In genomic region chr9:122617793-122618192, GRCm38 (mm10) we compare ENCODE assay signal across 19 mouse cellular contexts.
DNase-seq lines count a peak whose midpoint lies in the region; ATAC-seq and TF ChIP-seq lines count a peak whose summit lies in the region.
"Had no signal": no experiment of that assay in that cellular context is flagged by ENCODE, and none has a peak within 500 bp of the region (broad histone marks: within the 10 kb centered on the region; RNA-seq: fewer than 3 reads in every experiment).

No protein-coding gene starts in this region.

- H3K27me3 ChIP-seq in embryonic facial prominence, embryonic 13.5 days = no peaks in the 10 kb centered on the region
- H3K27me3 ChIP-seq in embryonic facial prominence, embryonic 10.5 days (replicated peaks; ENCODE audit: low read depth, poor library complexity, severe bottlenecking) = no peaks in the 10 kb centered on the region
- no peaks in the 10 kb centered on the region for H3K27me3 ChIP-seq in embryonic facial prominence, embryonic 14.5 days (replicated peaks; ENCODE audit: control insufficient read depth, insufficient read depth, low read length)
- H3K27me3 ChIP-seq in lung, postnatal 0 days (replicated peaks; ENCODE audit: insufficient read depth, low read length) = no peaks in the 10 kb centered on the region
- H3K27me3 ChIP-seq: neural tube, embryonic 15.5 days had no signal

- peak overlapping the region; percentile 29; the same call in 1 of the 2 replicates for H3K27ac ChIP-seq in embryonic facial prominence, embryonic 13.5 days
- no peak overlapping the region for H3K27ac ChIP-seq in embryonic facial prominence, embryonic 10.5 days (replicated peaks)
- H3K27ac ChIP-seq in layer of hippocampus, adult 2 months = peak overlapping the region; percentile 21; the same call in 1 of the 2 replicates
- no peak overlapping the region; the same call in 1 of the 2 replicates for H3K27ac ChIP-seq in embryonic facial prominence, embryonic 14.5 days (replicated peaks; ENCODE audit: low read depth, low read length)
- no peak overlapping the region for H3K27ac ChIP-seq in lung, postnatal 0 days (ENCODE audit: low read length)
- H3K27ac ChIP-seq: hindbrain, embryonic 13.5 days; midbrain, embryonic 12.5 days; neural tube, embryonic 15.5 days had no signal

- H3K36me3 ChIP-seq in embryonic facial prominence, embryonic 13.5 days = no peaks in the 10 kb centered on the region
- H3K36me3 ChIP-seq in embryonic facial prominence, embryonic 10.5 days (replicated peaks) = no peaks in the 10 kb centered on the region
- no peaks in the 10 kb centered on the region for H3K36me3 ChIP-seq in embryonic facial prominence, embryonic 14.5 days (ENCODE audit: control insufficient read depth, insufficient read depth, low read length)
- no peaks in the 10 kb centered on the region for H3K36me3 ChIP-seq in lung, postnatal 0 days (ENCODE audit: insufficient read depth, low read length)
- H3K36me3 ChIP-seq: midbrain, embryonic 12.5 days had no signal

- H3K4me3 ChIP-seq in embryonic facial prominence, embryonic 13.5 days = no peak overlapping the region
- H3K4me3 ChIP-seq in embryonic facial prominence, embryonic 10.5 days = no peak overlapping the region
- no peak overlapping the region for H3K4me3 ChIP-seq in layer of hippocampus, adult 2 months
- H3K4me3 ChIP-seq in embryonic facial prominence, embryonic 14.5 days (ENCODE audit: low read depth, low read length) = no peak overlapping the region
- H3K4me3 ChIP-seq in lung, postnatal 0 days (ENCODE audit: low read depth, low read length) = no peak overlapping the region
- H3K4me3 ChIP-seq: hindbrain, embryonic 13.5 days; midbrain, embryonic 12.5 days; myocyte; neural tube, embryonic 15.5 days had no signal

- H3K9ac ChIP-seq in embryonic facial prominence, embryonic 13.5 days = no peak overlapping the region
- H3K9ac ChIP-seq in embryonic facial prominence, embryonic 14.5 days (ENCODE audit: low read depth, low read length) = no peak overlapping the region
- no peak overlapping the region for H3K9ac ChIP-seq in lung, postnatal 0 days (replicated peaks; ENCODE audit: low read depth)
- H3K9ac ChIP-seq: hindbrain, embryonic 13.5 days; liver, postnatal 0 days; midbrain, embryonic 12.5 days; neural tube, embryonic 15.5 days had no signal

- TF ChIP-seq EP300 in lung, postnatal 0 days (IDR thresholded peaks at IDR 0.05) = peak; percentile 63

- no peak overlapping the region for H3K4me2 ChIP-seq in embryonic facial prominence, embryonic 13.5 days
- H3K4me2 ChIP-seq in embryonic facial prominence, embryonic 14.5 days (ENCODE audit: low read depth, low read length) = no peak overlapping the region
- H3K4me2 ChIP-seq in lung, postnatal 0 days (replicated peaks; ENCODE audit: low read depth, low read length) = no peak overlapping the region
- H3K4me2 ChIP-seq: hindbrain, embryonic 13.5 days; midbrain, embryonic 12.5 days; neural tube, embryonic 15.5 days had no signal

- WGBS in embryonic facial prominence, embryonic 13.5 days = 47% methylated on average over 3 of the region's 3 CpGs
- WGBS in embryonic facial prominence, embryonic 10.5 days = 46% methylated on average over 3 of the region's 3 CpGs
- WGBS in embryonic facial prominence, embryonic 14.5 days = 48% methylated on average over 3 of the region's 3 CpGs
- WGBS in lung, postnatal 0 days = 22% methylated on average over 3 of the region's 3 CpGs

- peaks cover 29% of the 10 kb centered on the region for H3K4me1 ChIP-seq in embryonic facial prominence, embryonic 13.5 days
- peaks cover 9% of the 10 kb centered on the region; the same call in 1 of the 2 replicates for H3K4me1 ChIP-seq in embryonic facial prominence, embryonic 10.5 days
- peaks cover 5% of the 10 kb centered on the region; the same call in 1 of the 2 replicates for H3K4me1 ChIP-seq in embryonic facial prominence, embryonic 14.5 days (ENCODE audit: control insufficient read depth, insufficient read depth, low read length)
- no peaks in the 10 kb centered on the region for H3K4me1 ChIP-seq in lung, postnatal 0 days (ENCODE audit: insufficient read depth, low read depth, low read length)
- H3K4me1 ChIP-seq: neural tube, embryonic 15.5 days had no signal

- no peak for ATAC-seq in embryonic facial prominence, embryonic 13.5 days (ENCODE audit: insufficient number of reproducible peaks, insufficient read depth, low FRiP score, low TSS enrichment, low read depth)
- peak; percentile 53; the same call in 1 of the 2 replicates for ATAC-seq in embryonic facial prominence, embryonic 14.5 days (ENCODE audit: low read depth)
- peak; percentile 89 for ATAC-seq in lung, postnatal 0 days
- ATAC-seq: intestine, postnatal 0 days; liver, postnatal 0 days had no signal

- no peak for DNase-seq in embryonic facial prominence, embryonic 10.5 days (ENCODE audit: low spot score)
- no peak for DNase-seq in layer of hippocampus, adult 2 months (ENCODE audit: low spot score in 2 of 2)
- no peak for DNase-seq in layer of hippocampus, adult 9-10 months (ENCODE audit: low spot score)
- peak; percentile 67 for DNase-seq in embryonic facial prominence, embryonic 14.5 days (ENCODE audit: low spot score)
- DNase-seq in lung, postnatal 0 days (ENCODE audit: low spot score) = peak; percentile 79
- DNase-seq in urinary bladder, postnatal 14 days (ENCODE audit: low spot score) = no peak
- no peak for DNase-seq in thymus, postnatal 4 days
- DNase-seq: adrenal gland, adult 2 months; cerebellum, postnatal 25 days; gastrocnemius, postnatal 10 days; liver; liver, postnatal 0 days; thymus, postnatal 36 days had no signal

- no peaks in the 10 kb centered on the region for H3K9me3 ChIP-seq in embryonic facial prominence, embryonic 13.5 days
- H3K9me3 ChIP-seq in embryonic facial prominence, embryonic 10.5 days = no peaks in the 10 kb centered on the region
- H3K9me3 ChIP-seq in embryonic facial prominence, embryonic 14.5 days (ENCODE audit: control insufficient read depth, low read length) = no peaks in the 10 kb centered on the region
- no peaks in the 10 kb centered on the region for H3K9me3 ChIP-seq in lung, postnatal 0 days (ENCODE audit: low read length)
- H3K9me3 ChIP-seq: hindbrain, embryonic 13.5 days; midbrain, embryonic 12.5 days; neural tube, embryonic 15.5 days had no signal

- no peak for TF ChIP-seq CTCF in layer of hippocampus, adult 2 months (conservative IDR thresholded peaks at IDR 0.05)
- TF ChIP-seq CTCF in lung, postnatal 0 days (IDR thresholded peaks at IDR 0.05) = no peak

Comparison
In these comparisons a context has a peak if more than half of its experiments do, and no peak if none do; other contexts are left out.
1. H3K27ac ChIP-seq: peak in embryonic facial prominence, embryonic 13.5 days (single experiment) and layer of hippocampus, adult 2 months (single experiment); none in embryonic facial prominence, embryonic 10.5 days (single experiment), embryonic facial prominence, embryonic 14.5 days (single experiment) and lung, postnatal 0 days (single experiment).
2. DNase-seq: peak in embryonic facial prominence, embryonic 14.5 days (single experiment) and lung, postnatal 0 days (single experiment); none in embryonic facial prominence, embryonic 10.5 days (single experiment), layer of hippocampus, adult 2 months (0 of 2), layer of hippocampus, adult 9-10 months (single experiment), urinary bladder, postnatal 14 days (single experiment) and thymus, postnatal 4 days (single experiment).